Comparison of ENCODE assay signal across 1 mouse cellular context in the genomic region with DNA sequence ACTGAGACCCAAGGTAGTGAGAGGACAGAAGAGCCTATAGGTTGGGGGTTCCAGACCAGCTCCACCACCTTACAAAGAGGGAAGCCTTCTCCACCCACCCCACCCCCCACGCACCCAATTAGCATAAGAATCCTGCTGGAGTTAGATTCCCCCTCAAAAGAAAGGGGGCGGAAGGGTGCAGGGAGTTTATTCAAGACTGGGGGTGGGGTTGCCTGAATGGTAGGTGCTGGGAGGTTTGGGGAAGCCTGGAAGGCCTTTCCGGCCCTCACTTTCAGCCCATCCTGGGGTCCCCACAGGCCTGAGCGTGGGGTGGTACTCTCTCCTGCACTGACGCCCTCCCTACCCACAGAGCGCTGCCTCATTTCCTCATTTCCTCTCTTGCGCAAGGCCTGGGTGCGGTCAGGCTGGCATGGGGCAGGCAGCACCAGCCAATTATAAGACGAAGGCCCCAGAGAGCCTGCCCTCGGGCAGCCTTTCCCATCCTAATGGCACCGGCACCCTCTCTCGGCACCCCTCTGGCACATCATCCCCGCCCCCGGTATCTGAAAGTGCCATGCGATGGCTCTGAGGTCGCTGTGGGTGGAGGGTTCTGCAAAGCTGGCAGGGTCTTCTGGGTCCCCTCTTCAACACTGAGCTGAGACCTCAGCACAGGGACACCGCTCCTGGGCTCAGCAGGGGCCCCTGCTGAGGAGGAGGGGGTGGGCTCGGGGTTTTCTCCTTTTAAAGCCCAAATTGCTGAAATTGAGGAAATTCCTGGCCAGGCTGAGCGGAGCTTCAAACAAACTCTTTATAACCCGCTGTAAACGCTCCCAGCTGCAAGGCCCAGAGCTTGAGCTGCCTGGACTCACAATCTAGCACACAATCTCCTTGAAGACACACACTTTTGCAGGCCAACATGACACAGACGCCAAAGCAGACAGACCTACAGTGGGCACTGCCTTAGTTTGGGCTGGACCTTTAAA.
TF ChIP-seq lines count a peak whose summit lies in the region.

No protein-coding gene starts in this region.

TF ChIP-seq in MEL, 35 proteins besides CTCF, POLR2A, EP300 and RAD21 (continued from another document):
- TF ChIP-seq GABPA (IDR thresholded peaks at IDR 0.05; ENCODE audit: low read depth, low read length) (no peak), KAT2A (conservative IDR thresholded peaks at IDR 0.05; ENCODE audit: low read depth, low read length) (no peak), ZC3H11A (IDR thresholded peaks at IDR 0.05; ENCODE audit: low read depth, low read length) (no peak), POLR2AphosphoS5 (IDR thresholded peaks at IDR 0.05; ENCODE audit: borderline replicate concordance, low read depth, low read length) (no peak), MXI1 (IDR thresholded peaks at IDR 0.05; ENCODE audit: low read depth, low read length) (peak; percentile 53), TBP (IDR thresholded peaks at IDR 0.05; ENCODE audit: low read depth, low read length) (no peak), TCF12 (IDR thresholded peaks at IDR 0.05; ENCODE audit: low read depth, low read length) (0 out of 2 replicates have a peak, but pooled peaks have one; percentile 1), MAZ (IDR thresholded peaks at IDR 0.05; ENCODE audit: low read depth, low read length) (no peak), RCOR1 (IDR thresholded peaks at IDR 0.05; ENCODE audit: low read depth, low read length) (no peak), ZMIZ1 (IDR thresholded peaks at IDR 0.05; ENCODE audit: low read depth, low read length) (no peak), ZNF384 (IDR thresholded peaks at IDR 0.05; ENCODE audit: low read depth, low read length) (no peak), ELF1 (IDR thresholded peaks at IDR 0.05; ENCODE audit: low read depth, low read length) (0 out of 2 replicates have a peak, but pooled peaks have one; percentile 31), JUND (IDR thresholded peaks at IDR 0.05; ENCODE audit: low read depth, low read length) (no peak), NRF1 (IDR thresholded peaks at IDR 0.05; ENCODE audit: insufficient read depth, low read depth, low read length, poor library complexity, severe bottlenecking) (peak; percentile 50; the same call in 1 of the 2 replicates), USF2 (IDR thresholded peaks at IDR 0.05; ENCODE audit: borderline replicate concordance in 1 of 2, insufficient read depth in 1 of 2, low read depth in 1 of 2, low read length in 2 of 2) (no peak), BHLHE40 (IDR thresholded peaks at IDR 0.05; ENCODE audit: borderline replicate concordance, low read depth, low read length) (no peak), MAFK (IDR thresholded peaks at IDR 0.05; ENCODE audit: borderline replicate concordance, low read depth, low read length) (no peak), HCFC1 (IDR thresholded peaks at IDR 0.05; ENCODE audit: low read depth, low read length) (no peak), ETS1 (IDR thresholded peaks at IDR 0.05; ENCODE audit: low read depth, low read length) (peak; percentile 30; the same call in 1 of the 2 replicates), GATA1 (IDR thresholded peaks at IDR 0.05; ENCODE audit: low read depth, low read length) (no peak), TAL1 (IDR thresholded peaks at IDR 0.05; ENCODE audit: low read length) (no peak), CHD1 (IDR thresholded peaks at IDR 0.05; ENCODE audit: low read depth, low read length) (no peak), SMC3 (IDR thresholded peaks at IDR 0.05; ENCODE audit: low read depth, low read length) (no peak), MYC (IDR thresholded peaks at IDR 0.05; ENCODE audit: low read depth, low read length) (no peak), UBTF (IDR thresholded peaks at IDR 0.05; ENCODE audit: borderline replicate concordance, insufficient read depth, low read depth, low read length) (no peak), MYB (IDR thresholded peaks at IDR 0.05; ENCODE audit: low read depth, low read length) (no peak), NELFE (IDR thresholded peaks at IDR 0.05; ENCODE audit: low read depth, low read length) (0 out of 2 replicates have a peak, but pooled peaks have one; percentile 15), MEF2A (IDR thresholded peaks at IDR 0.05; ENCODE audit: extremely low read depth, insufficient replicate concordance, low read depth, low read length, poor library complexity, severe bottlenecking) (no peak), POLR2AphosphoS2 (IDR thresholded peaks at IDR 0.05; ENCODE audit: low read length) (no peak), USF1 (IDR thresholded peaks at IDR 0.05; ENCODE audit: low read depth, low read length) (no peak)
